Mouse (Mus musculus) MEL (cell line): Measurements from ENCODE around the gene Ptgis. TPM values are rescaled to one million over a fixed set of nuclear protein-coding genes. Genes with fewer than 3 reads are reported as not detected.
A peak's percentile ranks its signal among the peaks of the same experiment; 100 is the strongest.

Source experiments
- DNase-seq: peaks from one replicate; pipeline ENCODE4 v3.0.0; 2011; ENCODE audit warnings: low read depth, low spot score
- H3K27ac ChIP-seq: 2 replicates; pipeline ENCODE4 v1.5.1; 2012; ENCODE audit warnings: low read depth, mild to moderate bottlenecking, control low read depth, low read length, moderate library complexity; ENCODE audit not compliant: control insufficient read depth
- H3K27me3 ChIP-seq, 2 experiments: fragments of 150-350 bp in 1 of 2; sonication (generic) in 1 of 2; 2 replicates each; pipeline ENCODE4 v1.6.1; 2012; ENCODE audit warnings: low read length in 2 of 2, mild to moderate bottlenecking in 2 of 2, improper control_type of control experiment in 1 of 2, moderate library complexity in 1 of 2; ENCODE audit not compliant: insufficient read depth in 2 of 2, control insufficient read depth in 1 of 2
- H3K36me3 ChIP-seq, 2 experiments: 2 replicates each; pipeline ENCODE4 v1.6.1; 2012 to 2014; ENCODE audit warnings: low read length in 2 of 2, improper control_type of control experiment in 1 of 2, inconsistent platforms in 1 of 2, mild to moderate bottlenecking in 1 of 2; ENCODE audit not compliant: insufficient read depth in 2 of 2, control insufficient read depth in 1 of 2
- H3K4me1 ChIP-seq, 2 experiments: fragments of 150-350 bp in 1 of 2; sonication (generic) in 1 of 2; 2 replicates each; pipeline ENCODE4 v1.6.1; 2012; ENCODE audit warnings: low read length in 2 of 2, improper control_type of control experiment in 1 of 2, mild to moderate bottlenecking in 1 of 2; ENCODE audit not compliant: insufficient read depth in 2 of 2, control insufficient read depth in 1 of 2
- H3K4me3 ChIP-seq, 2 experiments: fragments of 150-350 bp in 1 of 2; sonication (generic) in 1 of 2; 2 replicates each; pipeline ENCODE4 v1.5.1; 2012; ENCODE audit warnings: low read depth in 2 of 2, low read length in 2 of 2, mild to moderate bottlenecking in 2 of 2, moderate library complexity in 2 of 2, control low read depth in 1 of 2, improper control_type of control experiment in 1 of 2; ENCODE audit not compliant: control insufficient read depth in 1 of 2, insufficient read depth in 1 of 2
- H3K79me2 ChIP-seq: 2 replicates; pipeline ENCODE4 v1.6.1; 2012; ENCODE audit warnings: mild to moderate bottlenecking, low read length, moderate library complexity; ENCODE audit not compliant: control insufficient read depth, poor library complexity, insufficient read depth
- H3K9ac ChIP-seq: 2 replicates; pipeline ENCODE4 v1.6.1; 2012; ENCODE audit warnings: low read depth, mild to moderate bottlenecking, control low read depth, low read length, moderate library complexity; ENCODE audit not compliant: control insufficient read depth, poor library complexity, severe bottlenecking
- H3K9me3 ChIP-seq: fragments of 150-350 bp; sonication (generic); replicated peaks from 2 replicates; pipeline ENCODE4 v1.6.1; 2012; ENCODE audit warnings: mild to moderate bottlenecking, low read length, improper control_type of control experiment, moderate library complexity; ENCODE audit not compliant: insufficient read depth
- BHLHE40 ChIP-seq: IDR thresholded peaks from 2 replicates; pipeline ENCODE4 v1.6.1; 2012; ENCODE audit warnings: low read depth, mild to moderate bottlenecking, inconsistent platforms, low read length, improper control_type of control experiment, borderline replicate concordance
- CTCF ChIP-seq, 3 experiments: IDR thresholded peaks in 2 of 3; conservative IDR thresholded peaks in 1 of 3; 2 replicates each; pipeline ENCODE4 v1.5.1; 2011 to 2012; ENCODE audit warnings: low read length in 3 of 3, low read depth in 2 of 3, mild to moderate bottlenecking in 2 of 3, improper control_type of control experiment in 1 of 3, inconsistent platforms in 1 of 3, mixed read lengths in 1 of 3, moderate library complexity in 1 of 3; ENCODE audit not compliant: control insufficient read depth in 1 of 3, insufficient read depth in 1 of 3, poor library complexity in 1 of 3, severe bottlenecking in 1 of 3
- ELF1 ChIP-seq: IDR thresholded peaks from 2 replicates; pipeline ENCODE4 v1.6.1; 2014; ENCODE audit warnings: low read depth, mild to moderate bottlenecking, inconsistent platforms, low read length, improper control_type of control experiment, moderate library complexity
- EP300 ChIP-seq, 2 experiments: IDR thresholded peaks; 2 replicates each; pipeline ENCODE4 v1.6.1; 2011; ENCODE audit warnings: improper control_type of control experiment in 2 of 2, low read length in 2 of 2, low read depth in 1 of 2, mild to moderate bottlenecking in 1 of 2
- ETS1 ChIP-seq: IDR thresholded peaks from 2 replicates; pipeline ENCODE4 v1.6.1; 2012; ENCODE audit warnings: low read depth, mild to moderate bottlenecking, inconsistent platforms, low read length, improper control_type of control experiment, moderate library complexity
- GABPA ChIP-seq: IDR thresholded peaks from 2 replicates; pipeline ENCODE4 v1.6.1; 2012; ENCODE audit warnings: low read depth, mild to moderate bottlenecking, inconsistent platforms, low read length, improper control_type of control experiment, moderate library complexity
- GATA1 ChIP-seq: IDR thresholded peaks from 2 replicates; pipeline ENCODE4 v1.6.1; 2011; ENCODE audit warnings: low read depth, low read length, improper control_type of control experiment
- JUND ChIP-seq: IDR thresholded peaks from 2 replicates; pipeline ENCODE4 v1.6.1; 2011; ENCODE audit warnings: low read depth, mild to moderate bottlenecking, improper control_type of control experiment, low read length
- KAT2A ChIP-seq: conservative IDR thresholded peaks from 2 replicates; pipeline ENCODE4 v1.6.1; 2012; ENCODE audit warnings: low read depth, low read length, improper control_type of control experiment, inconsistent platforms
- MAX ChIP-seq: IDR thresholded peaks from 2 replicates; pipeline ENCODE4 v1.6.1; 2011; ENCODE audit warnings: low read length, improper control_type of control experiment
- MEF2A ChIP-seq: IDR thresholded peaks from 2 replicates; pipeline ENCODE4 v1.6.1; 2014; ENCODE audit warnings: low read depth, mild to moderate bottlenecking, inconsistent platforms, low read length, improper control_type of control experiment; ENCODE audit not compliant: poor library complexity, insufficient replicate concordance, severe bottlenecking; ENCODE audit errors: extremely low read depth
- MYB ChIP-seq: IDR thresholded peaks from 2 replicates; pipeline ENCODE4 v1.6.1; 2011; ENCODE audit warnings: mild to moderate bottlenecking, low read depth, low read length, improper control_type of control experiment
- NRF1 ChIP-seq: IDR thresholded peaks from 2 replicates; pipeline ENCODE4 v1.6.1; 2014; ENCODE audit warnings: low read depth, mild to moderate bottlenecking, inconsistent platforms, low read length, improper control_type of control experiment, moderate library complexity; ENCODE audit not compliant: poor library complexity, insufficient read depth, severe bottlenecking
- RAD21 ChIP-seq: IDR thresholded peaks from 2 replicates; pipeline ENCODE4 v1.6.1; 2011; ENCODE audit warnings: mild to moderate bottlenecking, low read depth, low read length, improper control_type of control experiment
- SIN3A ChIP-seq: IDR thresholded peaks from 2 replicates; pipeline ENCODE4 v1.6.1; 2012; ENCODE audit warnings: low read length, improper control_type of control experiment, inconsistent platforms
- TAL1 ChIP-seq: IDR thresholded peaks from 2 replicates; pipeline ENCODE4 v1.6.1; 2012; ENCODE audit warnings: mild to moderate bottlenecking, inconsistent platforms, low read length, moderate library complexity, mixed read lengths
- USF1 ChIP-seq: IDR thresholded peaks from 2 replicates; pipeline ENCODE4 v1.6.1; 2014; ENCODE audit warnings: low read depth, mild to moderate bottlenecking, inconsistent platforms, low read length, improper control_type of control experiment, moderate library complexity
- USF2 ChIP-seq, 2 experiments: IDR thresholded peaks; 2 replicates each; pipeline ENCODE4 v1.6.1; 2011 to 2012; ENCODE audit warnings: improper control_type of control experiment in 2 of 2, low read length in 2 of 2, borderline replicate concordance in 1 of 2, inconsistent platforms in 1 of 2, low read depth in 1 of 2, mild to moderate bottlenecking in 1 of 2; ENCODE audit not compliant: insufficient read depth in 1 of 2
- ZKSCAN1 ChIP-seq: IDR thresholded peaks from 2 replicates; pipeline ENCODE4 v1.6.1; 2012; ENCODE audit warnings: low read depth, mild to moderate bottlenecking, inconsistent platforms, low read length, improper control_type of control experiment, moderate library complexity
- ZNF384 ChIP-seq: IDR thresholded peaks from 2 replicates; pipeline ENCODE4 v1.6.1; 2012; ENCODE audit warnings: low read depth, mild to moderate bottlenecking, inconsistent platforms, low read length, improper control_type of control experiment
- polyA plus RNA-seq, 2 experiments: library from polyadenylated mRNA; stranded (reverse) in 1 of 2; unstranded in 1 of 2; fragments of >175 nt in 1 of 2; fragments of >200 nt in 1 of 2; gene quantifications; 2 replicates each; pipeline versions ENCODE4 v1.2.1 to v1.2.4; 2012; ENCODE audit warnings: low replicate concordance in 2 of 2, low read depth in 1 of 2; ENCODE audit not compliant: insufficient read length in 2 of 2, insufficient read depth in 1 of 2, missing spikeins in 1 of 2
- total RNA-seq: library from RNA; depleted of rRNA; stranded (reverse); fragments of 300-350 nt; gene quantifications from 2 replicates; pipeline ENCODE4 v1.2.3, GENCODE M21; 2012

Gene Ptgis
- total and polyA plus RNA-seq, 3 experiments = 7.3 to 12.7 TPM; not detected in 1

DNA sequence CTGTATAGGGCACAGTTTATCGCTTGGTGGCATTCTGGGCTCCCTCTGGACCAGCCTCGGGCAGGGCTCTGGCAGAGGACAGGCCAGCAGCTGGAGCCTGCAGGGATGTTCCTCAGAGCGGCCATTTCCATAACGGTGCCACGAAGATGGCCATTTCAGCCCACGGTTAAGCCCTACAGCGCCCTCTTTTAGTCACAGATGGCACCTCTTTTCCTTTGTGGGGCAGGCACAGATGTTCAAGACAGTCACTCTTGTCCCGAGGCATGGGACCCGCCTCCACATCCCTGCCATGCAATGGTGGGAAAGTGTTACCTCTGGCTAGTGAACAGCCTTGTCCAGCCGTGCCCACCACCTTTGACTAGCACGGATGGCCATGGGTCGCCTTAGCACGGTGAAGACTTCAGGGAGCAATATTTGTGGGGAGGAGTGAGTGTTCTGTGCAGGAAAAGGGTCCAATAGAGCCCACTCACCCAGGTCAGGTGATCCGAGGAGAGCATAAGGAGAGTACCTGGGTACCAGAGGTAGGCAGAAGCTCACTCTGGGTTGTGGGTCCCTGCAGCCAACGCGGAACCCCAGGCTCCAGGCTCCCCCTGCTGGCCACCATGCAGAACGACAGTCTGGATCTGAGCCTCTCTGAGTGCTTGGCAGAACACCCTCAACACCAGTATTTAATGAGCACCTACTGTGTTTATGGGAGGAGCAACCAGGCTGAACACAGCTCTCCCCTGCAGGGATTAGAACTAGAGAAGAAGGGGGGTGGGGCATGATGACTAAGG lies 38.5 kb upstream of the Ptgis start (continued):
- TF ChIP-seq ETS1 (no peak), MAX (no peak), NRF1 (no peak), MYB (no peak), ELF1 (0 out of 2 replicates have a peak, but pooled peaks have one; percentile 12), ZKSCAN1 (no peak; the same call in 1 of the 2 replicates)

DNA sequence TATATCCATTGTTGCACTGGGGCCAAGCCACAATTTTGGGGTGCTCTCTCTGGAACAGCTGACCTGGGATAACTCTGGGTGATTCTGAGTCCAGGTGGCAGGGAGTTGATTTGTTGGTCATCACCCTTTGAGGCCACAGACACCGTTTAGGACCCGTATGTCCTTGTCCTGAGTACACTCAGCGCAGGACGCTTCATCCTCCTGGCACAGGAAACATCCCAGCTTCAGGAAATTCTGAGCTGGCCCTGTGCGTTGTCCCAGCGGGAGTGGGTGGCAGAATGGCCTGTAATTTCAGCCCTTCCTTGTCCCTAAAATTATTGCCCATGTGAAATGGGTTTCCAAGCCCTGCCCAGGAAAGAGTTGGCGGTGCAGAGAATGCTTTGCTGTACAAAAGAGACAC lies 37.6 kb upstream of the Ptgis start:
- DNase-seq = no peak
- Histone ChIP-seq H3K9me3 (no peaks in the 10 kb centered on the region), H3K36me3 (0 out of 4 replicates have a peak, but pooled peaks cover 0 to 1% of the 10 kb centered on the region in 2 experiments), H3K4me3 (no peak overlapping the region), H3K4me1 (peaks cover 0 to 5% of the 10 kb centered on the region in 2 experiments; a peak in 2 of 4 replicates), H3K79me2 (no peaks in the 10 kb centered on the region), H3K27me3 (no peaks in the 10 kb centered on the region; a peak in 1 of 4 replicates), H3K9ac (no peak overlapping the region), H3K27ac (no peak overlapping the region)
- TF ChIP-seq SIN3A = no peak
- TF ChIP-seq RAD21 = no peak
- no peak for TF ChIP-seq NRF1
- no peak for TF ChIP-seq USF1
- no peak for TF ChIP-seq GATA1
- no peak for TF ChIP-seq ZNF384
- TF ChIP-seq CTCF (IDR thresholded peaks at IDR 0.05 in 2 of 3, conservative IDR thresholded peaks at IDR 0.05 in 1 of 3; ENCODE audit: control insufficient read depth in 1 of 3, insufficient read depth in 1 of 3, low read depth in 2 of 3, low read length in 3 of 3, poor library complexity in 1 of 3, severe bottlenecking in 1 of 3) = no peak
- TF ChIP-seq GABPA = no peak
- TF ChIP-seq TAL1 = no peak
- TF ChIP-seq JUND = no peak
- TF ChIP-seq MEF2A = no peak
- no peak for TF ChIP-seq ELF1
- no peak for TF ChIP-seq KAT2A
- TF ChIP-seq BHLHE40 = no peak
- TF ChIP-seq MAX = no peak
- no peak for TF ChIP-seq EP300 (IDR thresholded peaks at IDR 0.05; ENCODE audit: low read depth in 1 of 2, low read length in 2 of 2)
- no peak for TF ChIP-seq USF2 (IDR thresholded peaks at IDR 0.05; ENCODE audit: borderline replicate concordance in 1 of 2, insufficient read depth in 1 of 2, low read depth in 1 of 2, low read length in 2 of 2)
